Mouse (Mus musculus) activated CD4-positive, CD25-positive, alpha-beta regulatory T cell, adult 4 months (primary cell): ENCODE measurements around the gene Dpysl4. TPM values are rescaled to one million over a fixed set of nuclear protein-coding genes. Genes with fewer than 3 reads are reported as not detected.
A peak's percentile ranks its signal among the peaks of the same experiment; 100 is the strongest.

Experiments
- ATAC-seq: one replicate; pipeline ENCODE4 v1.8.0; 2017
- polyA plus RNA-seq, 2 experiments: library from polyadenylated mRNA; unstranded; fragments of 100-300 nt; shearing (Covaris generic); gene quantifications; one replicate each; pipeline ENCODE4 v1.2.1; 2017

Dpysl4 gene
- polyA plus RNA-seq = not detected

GRCm38 (mm10) chr7:139085629-139086194, at the start of gene Dpysl4:
TSS of gene Dpysl4 (plus strand) at chr7:139086001.
- no peak for ATAC-seq

- ATAC-seq = no peak
These were observed 22.4 kb upstream of the Dpysl4 start for GRCm38 (mm10) chr7:139063406-139063805.

- peak; percentile 54 for ATAC-seq
These were observed 17.6 kb upstream of the Dpysl4 start for GRCm38 (mm10) chr7:139068182-139068623.

GRCm38 (mm10) chr7:139074189-139074588, 11.6 kb upstream of the Dpysl4 start:
- no peak for ATAC-seq

GRCm38 (mm10) chr7:139075054-139075794, 10.6 kb upstream of the Dpysl4 start:
- no peak for ATAC-seq

- ATAC-seq = no peak
These were observed 8.5 kb upstream of the Dpysl4 start for GRCm38 (mm10) chr7:139077283-139077682.

- ATAC-seq = no peak
These were observed 7.6 kb upstream of the Dpysl4 start for GRCm38 (mm10) chr7:139078181-139078580.

- ATAC-seq = no peak
These were observed 6.7 kb upstream of the Dpysl4 start for GRCm38 (mm10) chr7:139079141-139079540.

- ATAC-seq = no peak
These were observed 5.1 kb upstream of the Dpysl4 start for GRCm38 (mm10) chr7:139080714-139081113.

- no peak for ATAC-seq
These were observed 4.6 kb upstream of the Dpysl4 start for GRCm38 (mm10) chr7:139081158-139081557.

- ATAC-seq = no peak
These were observed 3.5 kb upstream of the Dpysl4 start for GRCm38 (mm10) chr7:139082281-139082680.

GRCm38 (mm10) chr7:139084316-139084715, 1.5 kb upstream of the Dpysl4 start:
- no peak for ATAC-seq

GRCm38 (mm10) chr7:139086195-139087158, 676 bp downstream of the Dpysl4 start:
- ATAC-seq = no peak

- ATAC-seq = no peak
These were observed 2.0 kb downstream of the Dpysl4 start for GRCm38 (mm10) chr7:139087801-139088200.

GRCm38 (mm10) chr7:139089892-139090874, 4.4 kb downstream of the Dpysl4 start:
- ATAC-seq = no peak

- no peak for ATAC-seq
These were observed 5.9 kb downstream of the Dpysl4 start for GRCm38 (mm10) chr7:139091681-139092080.

GRCm38 (mm10) chr7:139092676-139093075, 6.9 kb downstream of the Dpysl4 start:
- ATAC-seq = no peak

GRCm38 (mm10) chr7:139093124-139093523, 7.3 kb downstream of the Dpysl4 start:
- ATAC-seq = no peak

- ATAC-seq = no peak
These were observed 8.0 kb downstream of the Dpysl4 start for GRCm38 (mm10) chr7:139093781-139094180.

GRCm38 (mm10) chr7:139094761-139095160, 9.0 kb downstream of the Dpysl4 start:
- no peak for ATAC-seq

GRCm38 (mm10) chr7:139095282-139095681, 9.5 kb downstream of the Dpysl4 start:
- ATAC-seq = no peak

GRCm38 (mm10) chr7:139096399-139096798, 10.6 kb downstream of the Dpysl4 start:
- no peak for ATAC-seq
